Mouse (Mus musculus): ENCODE results near the gene Eml3. TPM values are rescaled to one million over a fixed set of nuclear protein-coding genes. Genes with fewer than 3 reads are reported as not detected.
"Not testable (repeated sequence)": the region's sequence is repeated elsewhere in the genome, so short reads cannot be mapped to it uniquely, and the experiment has no call there.

Gene Eml3
- polyA plus RNA-seq, 1 experiment: 4.9 TPM

DNA sequence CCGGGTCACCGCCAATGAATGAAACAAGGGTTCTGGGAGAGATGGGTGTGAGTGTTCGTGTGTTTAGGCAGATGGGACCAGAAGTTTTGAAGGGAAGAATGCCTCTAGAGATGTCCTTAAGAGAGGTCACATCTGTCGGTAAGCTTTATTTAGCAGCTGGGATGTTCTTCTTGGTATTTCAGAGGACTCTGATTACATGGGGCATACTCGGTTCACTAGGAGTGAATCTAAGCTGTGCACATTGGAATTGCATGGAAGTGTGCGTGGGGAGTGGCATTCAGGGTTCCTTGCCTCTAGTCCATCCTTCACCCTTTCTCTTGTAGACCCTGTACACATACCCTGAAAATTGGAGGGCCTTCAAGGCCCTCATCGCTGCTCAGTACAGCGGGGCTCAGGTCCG, 38.5 kb downstream of the Eml3 start:
- H3K4me1 ChIP-seq (ENCODE audit: control insufficient read depth, insufficient read depth, low read length): peaks cover 5% of the 10 kb centered on the region
- H3K36me3 ChIP-seq (ENCODE audit: control insufficient read depth, insufficient read depth, low read length): peaks cover 6% of the 10 kb centered on the region; the same call in 1 of the 2 replicates
- H3K27ac ChIP-seq (ENCODE audit: control insufficient read depth, insufficient read depth, low read depth, low read length): peak overlapping the region; percentile 98
- TF ChIP-seq CTCF (IDR thresholded peaks at IDR 0.05; ENCODE audit: control insufficient read depth, insufficient read depth, insufficient replicate concordance, low read depth, low read length) (no peak), POLR2A (IDR thresholded peaks at IDR 0.05; ENCODE audit: control insufficient read depth, low read depth, low read length) (no peak)
- no peaks in the 10 kb centered on the region for H3K27me3 ChIP-seq (ENCODE audit: control insufficient read depth, insufficient read depth, low read length)
- H3K4me3 ChIP-seq (ENCODE audit: control insufficient read depth, low read depth, low read length): peak overlapping the region; percentile 98

DNA sequence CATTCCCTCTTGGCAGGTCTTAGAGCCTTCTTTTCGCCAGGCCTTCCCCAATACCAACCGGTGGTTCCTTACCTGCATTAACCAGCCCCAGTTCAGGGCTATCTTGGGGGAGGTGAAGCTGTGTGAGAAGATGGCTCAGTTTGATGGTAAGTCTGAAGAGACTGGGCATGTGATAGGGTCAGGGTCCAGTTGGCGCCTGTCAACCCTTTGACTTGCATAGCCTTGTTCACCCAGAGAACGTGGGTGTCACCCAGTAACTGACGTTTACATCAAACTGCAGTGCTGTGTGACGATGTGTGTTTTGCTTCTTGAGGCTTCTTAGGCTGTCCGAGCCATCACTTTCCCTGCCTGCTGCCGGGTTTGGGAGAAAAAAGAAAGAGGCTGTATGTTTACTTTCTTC, 43.1 kb downstream of the Eml3 start:
- H3K36me3 ChIP-seq (ENCODE audit: control insufficient read depth, insufficient read depth, low read length): not testable (repeated sequence)

DNA sequence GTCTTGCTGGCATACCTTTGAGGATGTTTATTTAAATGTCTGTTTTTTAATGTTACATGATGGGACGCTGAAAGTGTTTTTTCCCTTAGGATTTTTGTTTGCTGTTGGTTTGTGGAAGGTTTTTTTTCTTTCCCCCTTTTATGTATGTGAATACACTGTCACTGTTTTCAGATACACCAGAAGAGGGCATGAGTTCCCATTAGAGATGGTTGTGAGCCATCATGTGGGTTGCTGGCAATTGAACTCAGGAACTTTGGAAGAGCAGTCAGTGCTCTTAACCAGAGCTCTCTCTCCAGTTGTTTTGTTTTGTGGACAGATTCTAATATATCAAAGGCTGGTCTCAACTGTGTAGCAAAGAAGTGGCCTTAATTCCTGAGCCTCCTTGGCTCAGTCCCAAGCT, 45.3 kb downstream of the Eml3 start:
- no peaks in the 10 kb centered on the region for H3K27me3 ChIP-seq (ENCODE audit: control insufficient read depth, insufficient read depth, low read length)
- peaks cover 3% of the 10 kb centered on the region; the same call in 1 of the 2 replicates for H3K36me3 ChIP-seq (ENCODE audit: control insufficient read depth, insufficient read depth, low read length)
- H3K4me3 ChIP-seq (ENCODE audit: control insufficient read depth, low read depth, low read length): no peak overlapping the region
- H3K27ac ChIP-seq (ENCODE audit: control insufficient read depth, insufficient read depth, low read depth, low read length): no peak overlapping the region
- no peaks in the 10 kb centered on the region for H3K4me1 ChIP-seq (ENCODE audit: control insufficient read depth, insufficient read depth, low read length)
- no peak for TF ChIP-seq POLR2A (IDR thresholded peaks at IDR 0.05; ENCODE audit: control insufficient read depth, low read depth, low read length)
- TF ChIP-seq CTCF (IDR thresholded peaks at IDR 0.05; ENCODE audit: control insufficient read depth, insufficient read depth, insufficient replicate concordance, low read depth, low read length): no peak

More for the DNA sequence above, 43.1 kb downstream of the Eml3 start:
- H3K27ac ChIP-seq (ENCODE audit: control insufficient read depth, insufficient read depth, low read depth, low read length); H3K4me3 ChIP-seq (ENCODE audit: control insufficient read depth, low read depth, low read length); H3K4me1 ChIP-seq (ENCODE audit: control insufficient read depth, insufficient read depth, low read length); H3K27me3 ChIP-seq (ENCODE audit: control insufficient read depth, insufficient read depth, low read length): not testable (repeated sequence)

DNA sequence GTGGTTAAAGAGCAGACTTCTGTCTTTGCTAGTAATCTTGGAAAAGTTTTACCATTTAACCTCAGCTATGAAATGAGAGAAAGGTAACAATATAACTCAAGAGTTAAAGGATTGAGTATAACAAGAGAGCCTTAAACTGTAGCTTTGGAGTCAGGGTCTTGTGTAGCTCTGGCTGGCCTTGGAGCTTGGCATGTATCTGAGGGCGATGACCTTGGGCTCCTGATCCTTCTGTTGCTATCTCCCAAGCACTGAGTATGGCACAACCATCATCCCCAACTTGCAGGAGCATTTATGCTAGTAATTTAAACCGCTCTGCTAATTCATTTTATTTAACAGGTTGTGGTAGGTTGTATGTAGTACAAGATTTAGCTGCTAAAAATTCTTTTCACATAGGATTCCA, 46.1 kb downstream of the Eml3 start:
- no peak overlapping the region for H3K27ac ChIP-seq (ENCODE audit: control insufficient read depth, insufficient read depth, low read depth, low read length)
- peaks cover 3% of the 10 kb centered on the region; the same call in 1 of the 2 replicates for H3K36me3 ChIP-seq (ENCODE audit: control insufficient read depth, insufficient read depth, low read length)
- H3K27me3 ChIP-seq (ENCODE audit: control insufficient read depth, insufficient read depth, low read length): no peaks in the 10 kb centered on the region
- H3K4me1 ChIP-seq (ENCODE audit: control insufficient read depth, insufficient read depth, low read length): no peaks in the 10 kb centered on the region
- no peak overlapping the region for H3K4me3 ChIP-seq (ENCODE audit: control insufficient read depth, low read depth, low read length)
- TF ChIP-seq CTCF (IDR thresholded peaks at IDR 0.05; ENCODE audit: control insufficient read depth, insufficient read depth, insufficient replicate concordance, low read depth, low read length) (no peak), POLR2A (IDR thresholded peaks at IDR 0.05; ENCODE audit: control insufficient read depth, low read depth, low read length) (no peak)

DNA sequence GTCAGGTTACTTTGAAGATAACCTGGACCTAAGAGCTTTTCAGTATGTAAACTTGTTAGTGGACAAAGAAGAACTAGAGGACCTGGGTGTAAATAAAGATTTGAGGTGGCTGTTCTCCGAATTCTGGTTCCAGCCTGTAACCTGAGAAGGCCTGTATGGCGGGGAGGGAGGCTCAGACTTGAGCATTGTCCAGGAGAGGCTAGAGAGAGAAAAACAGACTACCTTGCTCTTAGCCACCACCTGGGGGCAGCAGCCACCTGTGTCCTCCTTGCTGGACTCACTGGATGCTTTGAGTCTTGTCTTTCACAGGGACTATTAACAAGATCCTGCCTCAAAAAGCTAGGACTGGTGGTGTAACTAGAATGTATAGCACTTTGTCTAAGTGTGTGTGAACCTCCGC, 47.2 kb downstream of the Eml3 start:
- no peaks in the 10 kb centered on the region for H3K27me3 ChIP-seq (ENCODE audit: control insufficient read depth, insufficient read depth, low read length)
- TF ChIP-seq POLR2A (IDR thresholded peaks at IDR 0.05; ENCODE audit: control insufficient read depth, low read depth, low read length) (no peak), CTCF (IDR thresholded peaks at IDR 0.05; ENCODE audit: control insufficient read depth, insufficient read depth, insufficient replicate concordance, low read depth, low read length) (peak; percentile 48; the same call in 1 of the 2 replicates)
- H3K4me1 ChIP-seq (ENCODE audit: control insufficient read depth, insufficient read depth, low read length): no peaks in the 10 kb centered on the region
- H3K4me3 ChIP-seq (ENCODE audit: control insufficient read depth, low read depth, low read length): no peak overlapping the region
- H3K36me3 ChIP-seq (ENCODE audit: control insufficient read depth, insufficient read depth, low read length): peaks cover 3% of the 10 kb centered on the region; the same call in 1 of the 2 replicates
- no peak overlapping the region for H3K27ac ChIP-seq (ENCODE audit: control insufficient read depth, insufficient read depth, low read depth, low read length)

DNA sequence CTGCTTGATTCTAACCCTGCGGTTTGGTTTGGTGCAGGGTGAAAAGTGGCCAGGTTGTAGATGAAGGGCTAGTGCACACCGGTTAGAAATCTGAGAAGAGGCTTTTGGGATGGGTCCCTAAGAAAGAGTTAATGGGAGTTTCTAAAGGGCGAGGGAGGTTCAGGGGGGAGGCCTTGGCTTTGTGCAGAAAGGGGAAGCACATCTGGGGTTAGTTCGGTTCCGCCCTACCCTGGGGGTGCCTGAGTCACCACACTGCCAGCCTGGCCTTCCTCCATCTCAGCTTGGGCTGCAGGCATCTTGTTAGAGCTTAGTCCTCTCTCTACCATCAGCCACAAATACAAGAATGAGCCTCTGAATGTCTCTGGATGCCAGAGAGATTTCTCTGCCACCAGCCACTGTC, 51.4 kb downstream of the Eml3 start:
- TF ChIP-seq POLR2A (IDR thresholded peaks at IDR 0.05; ENCODE audit: control insufficient read depth, low read depth, low read length): no peak
- no peak for TF ChIP-seq CTCF (IDR thresholded peaks at IDR 0.05; ENCODE audit: control insufficient read depth, insufficient read depth, insufficient replicate concordance, low read depth, low read length)
- Histone ChIP-seq H3K27me3 (ENCODE audit: control insufficient read depth, insufficient read depth, low read length) (no peaks in the 10 kb centered on the region), H3K4me3 (ENCODE audit: control insufficient read depth, low read depth, low read length) (no peak overlapping the region), H3K4me1 (ENCODE audit: control insufficient read depth, insufficient read depth, low read length) (no peaks in the 10 kb centered on the region; the same call in 1 of the 2 replicates), H3K27ac (ENCODE audit: control insufficient read depth, insufficient read depth, low read depth, low read length) (no peak overlapping the region), H3K36me3 (ENCODE audit: control insufficient read depth, insufficient read depth, low read length) (peaks cover 2% of the 10 kb centered on the region; the same call in 1 of the 2 replicates)

DNA sequence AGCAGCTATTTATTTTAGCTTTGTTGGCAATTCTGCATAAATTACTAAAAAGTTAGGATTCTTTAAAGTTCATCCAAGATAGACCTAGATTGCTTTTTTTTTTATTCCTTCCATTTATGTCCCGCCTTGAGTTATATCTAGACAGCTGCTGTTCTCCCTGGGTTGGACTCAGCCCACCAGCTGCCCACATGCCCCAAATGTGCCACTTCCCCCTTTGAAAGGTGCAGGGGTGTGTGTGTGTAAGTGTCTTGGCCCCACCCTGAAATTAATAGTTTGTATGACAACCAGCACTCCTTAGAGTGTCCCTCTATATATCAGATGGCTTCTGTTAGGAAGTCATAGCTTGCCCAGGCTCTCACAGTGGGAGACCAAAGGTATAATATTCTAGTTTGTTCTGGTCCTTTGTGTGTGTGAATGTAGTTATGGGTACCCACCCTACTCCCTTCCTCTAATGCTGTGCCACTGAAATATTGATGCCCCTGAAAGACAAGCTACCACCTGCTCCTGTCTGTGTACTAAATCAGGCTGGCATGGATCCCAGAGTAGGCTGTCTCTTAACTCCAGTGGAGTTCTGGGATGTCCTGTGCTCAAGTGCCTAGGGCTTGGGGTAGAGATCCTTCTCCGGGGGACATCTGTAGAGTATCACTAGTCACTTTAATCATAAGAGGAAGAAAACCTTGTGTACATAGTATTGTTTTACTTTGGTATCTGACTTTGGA, 52.3 kb downstream of the Eml3 start:
- Histone ChIP-seq H3K36me3 (ENCODE audit: control insufficient read depth, insufficient read depth, low read length) (peaks cover 2% of the 10 kb centered on the region; the same call in 1 of the 2 replicates), H3K27me3 (ENCODE audit: control insufficient read depth, insufficient read depth, low read length) (no peaks in the 10 kb centered on the region), H3K27ac (ENCODE audit: control insufficient read depth, insufficient read depth, low read depth, low read length) (no peak overlapping the region), H3K4me1 (ENCODE audit: control insufficient read depth, insufficient read depth, low read length) (no peaks in the 10 kb centered on the region; the same call in 1 of the 2 replicates), H3K4me3 (ENCODE audit: control insufficient read depth, low read depth, low read length) (no peak overlapping the region)
- TF ChIP-seq POLR2A (IDR thresholded peaks at IDR 0.05; ENCODE audit: control insufficient read depth, low read depth, low read length) (no peak), CTCF (IDR thresholded peaks at IDR 0.05; ENCODE audit: control insufficient read depth, insufficient read depth, insufficient replicate concordance, low read depth, low read length) (no peak)
